Mouse (Mus musculus) embryo, embryonic 11.5 days (tissue): ENCODE data around the gene 4933425L06Rik.

Source experiments
- DNase-seq: peaks from one replicate; pipeline ENCODE4 v3.0.0-alpha.2; 2012; ENCODE audit warnings: low read depth, low spot score

The 4933425L06Rik gene

DNA sequence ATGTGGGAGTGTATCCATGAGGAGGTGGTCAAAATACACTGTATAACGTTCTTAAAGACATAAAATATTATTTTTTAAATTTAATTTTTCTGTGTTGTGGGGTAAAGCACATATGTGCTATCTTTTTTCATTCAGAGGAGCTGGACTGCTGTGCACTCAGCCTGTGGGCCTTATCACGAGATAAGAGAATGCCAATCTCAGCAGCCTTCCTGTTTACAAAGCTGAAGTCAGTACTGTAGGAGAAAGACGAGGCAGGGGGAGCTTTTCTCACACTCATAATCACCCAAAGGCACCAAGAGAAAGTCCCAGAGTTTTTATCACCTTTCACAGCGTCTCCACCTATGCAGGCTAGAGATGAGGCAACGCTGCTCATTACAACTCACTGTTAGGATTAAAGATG, 52.5 kb downstream of the 4933425L06Rik start:
- DNase-seq: no peak

- no peak for DNase-seq
Measured at GRCm38 (mm10) chr13:105139881-105140280, 58.0 kb downstream of the 4933425L06Rik start.

DNA sequence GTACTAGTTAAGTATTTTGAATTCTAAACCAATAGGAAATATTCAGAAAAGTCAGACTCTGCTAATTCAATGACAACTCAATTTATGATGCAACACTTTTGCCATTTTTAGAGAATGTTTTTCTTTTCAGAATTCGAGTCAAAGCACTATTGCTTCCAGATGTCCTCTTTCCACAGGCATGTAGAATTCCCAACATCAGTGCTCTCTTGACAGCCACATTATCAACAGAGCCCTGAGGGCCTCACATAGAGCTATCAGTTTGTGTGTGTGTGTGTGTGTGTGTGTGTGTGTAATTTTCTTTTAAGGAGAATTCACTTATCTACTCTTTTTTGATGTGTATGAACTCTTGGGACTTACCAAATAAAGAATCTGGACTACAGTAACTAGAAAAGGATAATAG, 64.9 kb downstream of the 4933425L06Rik start:
- no peak for DNase-seq

GRCm38 (mm10) chr13:105147795-105148418, 66.0 kb downstream of the 4933425L06Rik start:
- DNase-seq: no peak

- no peak for DNase-seq
Measured at GRCm38 (mm10) chr13:105150006-105150405, 68.1 kb downstream of the 4933425L06Rik start.

DNA sequence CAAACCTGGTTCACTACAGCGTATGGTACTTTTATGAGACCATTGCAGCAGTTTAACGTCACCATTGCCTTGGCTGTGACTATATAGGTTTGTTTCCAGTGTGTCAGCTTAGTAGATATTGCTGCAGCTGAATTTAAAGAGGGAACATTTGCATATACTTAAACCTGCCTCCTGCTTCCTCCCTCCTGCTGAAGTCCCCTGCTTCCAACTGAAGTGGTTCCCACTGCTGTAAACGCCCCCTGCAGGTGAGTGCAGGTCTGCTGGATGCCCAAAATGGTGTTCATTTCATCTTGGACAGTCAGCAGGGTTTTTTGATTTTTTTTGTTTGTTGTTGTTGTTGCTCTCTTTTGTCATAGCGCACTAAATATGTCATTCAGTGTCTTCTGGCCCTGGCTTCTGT, 72.0 kb downstream of the 4933425L06Rik start:
- DNase-seq: no peak

DNA sequence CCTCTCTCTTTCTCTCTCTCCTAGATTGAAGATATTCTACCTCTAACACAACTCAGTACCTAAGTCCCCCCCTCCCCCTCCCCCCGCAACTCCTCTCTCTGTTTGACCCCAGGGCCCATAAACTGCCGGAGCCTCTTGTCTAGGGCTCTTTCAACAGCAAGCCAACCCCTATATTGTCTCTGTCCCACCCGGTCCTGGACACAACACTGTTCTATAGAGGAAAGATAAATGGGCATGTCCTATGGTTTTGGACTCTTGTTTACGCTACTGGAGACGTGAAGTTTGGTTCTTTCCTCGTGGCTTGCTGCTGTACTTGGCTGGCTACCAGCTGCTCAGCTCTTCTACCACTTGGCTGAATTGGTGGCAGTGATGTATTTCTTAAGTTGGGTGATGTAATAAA, 83.5 kb downstream of the 4933425L06Rik start:
- DNase-seq: no peak
